Mouse (Mus musculus) forebrain, postnatal 0 days (tissue): Measurements from ENCODE around the gene Slc16a12. TPM values are rescaled to one million over a fixed set of nuclear protein-coding genes. Genes with fewer than 3 reads are reported as not detected.
"Not testable (repeated sequence)": the region's sequence is repeated elsewhere in the genome, so short reads cannot be mapped to it uniquely, and the experiment has no call there.

Source experiments
- ATAC-seq: fragments of 200-750 bp; cut with Nextera tagmentation; 2 replicates; pipeline ENCODE4 v1.8.0; 2017; ENCODE audit warnings: mild to moderate bottlenecking, moderate library complexity
- DNase-seq: peaks from one replicate; pipeline ENCODE4 v3.0.0-alpha.2; 2015
- H3K27ac ChIP-seq: fragments of 300-500 bp; sonication (generic); 2 replicates; pipeline ENCODE4 v1.5.1; 2014; ENCODE audit warnings: low read depth, mild to moderate bottlenecking, antibody characterized with exemption, low read length, moderate library complexity, mixed read lengths
- H3K27me3 ChIP-seq: fragments of 300-500 bp; sonication (generic); 2 replicates; pipeline ENCODE4 v1.6.1; 2014; ENCODE audit warnings: mild to moderate bottlenecking, low read length, mixed read lengths; ENCODE audit not compliant: insufficient read depth
- H3K36me3 ChIP-seq: fragments of 300-500 bp; sonication (generic); 2 replicates; pipeline ENCODE4 v1.6.1; 2014; ENCODE audit warnings: mild to moderate bottlenecking, moderate library complexity; ENCODE audit not compliant: insufficient read depth
- H3K4me1 ChIP-seq: fragments of 300-500 bp; sonication (generic); 2 replicates; pipeline ENCODE4 v1.6.1; 2014; ENCODE audit warnings: antibody characterized with exemption; ENCODE audit not compliant: insufficient read depth
- H3K4me2 ChIP-seq: fragments of 300-500 bp; sonication (generic); 2 replicates; pipeline ENCODE4 v1.6.1; 2014; ENCODE audit warnings: low read depth, mild to moderate bottlenecking, moderate library complexity
- H3K4me3 ChIP-seq: fragments of 300-500 bp; sonication (generic); 2 replicates; pipeline ENCODE4 v1.5.1; 2014; ENCODE audit warnings: low read depth, low read length, mixed read lengths
- H3K9ac ChIP-seq: fragments of 300-500 bp; sonication (generic); 2 replicates; pipeline ENCODE4 v1.6.1; 2014; ENCODE audit warnings: mild to moderate bottlenecking
- H3K9me3 ChIP-seq: fragments of 300-500 bp; sonication (generic); 2 replicates; pipeline ENCODE4 v1.6.1; 2016; ENCODE audit warnings: low read length
- CTCF ChIP-seq: sonication (generic); IDR thresholded peaks from 2 replicates; pipeline ENCODE4 v1.5.1; 2016; ENCODE audit warnings: antibody characterized with exemption, control low read depth, low read depth
- WGBS: fragments of 180-500 bp; shearing (Covaris S2); extraction: QIAGEN DNeasy Blood & Tissue Kit; methylation state at CpG from one replicate; pipeline ENCODE4 v1.1.7; 2014; 5-methylcytosine and 5-hydroxymethylcytosine counted together
- polyA plus RNA-seq: library from polyadenylated mRNA; unstranded; fragments of >200 nt; fragmentation: Nextera tagmentation; extraction: Ambion mirVana; gene quantifications from 2 replicates; pipeline ENCODE4 v1.2.1, GENCODE M21; 2015
- total RNA-seq: library from RNA; depleted of rRNA; stranded (reverse); fragments of >200 nt; gene quantifications from 2 replicates; pipeline ENCODE4 v1.2.3, GENCODE M21; 2014

The Slc16a12 gene
- total and polyA plus RNA-seq, 2 experiments from 2014 or later = 2.8 to 3.1 TPM

DNA sequence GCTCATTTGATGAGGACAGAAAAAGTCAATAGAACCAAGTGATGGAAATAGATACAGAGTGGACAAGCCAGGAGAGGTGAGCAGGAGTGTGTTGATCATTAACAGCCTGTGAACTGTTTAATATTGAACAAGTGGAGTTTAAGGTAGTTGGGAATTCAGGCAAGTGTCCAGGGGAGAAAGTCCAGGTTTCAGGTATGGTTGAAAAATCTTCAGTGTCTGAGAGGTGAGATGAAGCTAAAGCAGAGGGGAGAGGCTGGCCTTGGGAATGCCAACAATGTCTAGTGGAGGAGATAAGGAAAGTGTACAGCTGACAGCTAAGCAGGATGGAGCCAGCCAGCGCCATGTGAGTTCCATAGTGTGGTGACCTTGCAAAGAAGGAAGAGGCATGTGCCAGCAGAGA is 11.7 kb upstream of the Slc16a12 start:
- H3K27ac ChIP-seq = no peak overlapping the region
- no peaks in the 10 kb centered on the region for H3K27me3 ChIP-seq
- no peaks in the 10 kb centered on the region for H3K36me3 ChIP-seq
- ATAC-seq (no peak), DNase-seq (no peak)
- TF ChIP-seq CTCF = no peak
- 89% methylated on average over 1 of the region's 1 CpGs for WGBS
- H3K9ac ChIP-seq = no peak overlapping the region
- H3K4me1 ChIP-seq = no peaks in the 10 kb centered on the region
- no peak overlapping the region for H3K4me2 ChIP-seq
- H3K4me3 ChIP-seq = no peak overlapping the region
- no peaks in the 10 kb centered on the region for H3K9me3 ChIP-seq

DNA sequence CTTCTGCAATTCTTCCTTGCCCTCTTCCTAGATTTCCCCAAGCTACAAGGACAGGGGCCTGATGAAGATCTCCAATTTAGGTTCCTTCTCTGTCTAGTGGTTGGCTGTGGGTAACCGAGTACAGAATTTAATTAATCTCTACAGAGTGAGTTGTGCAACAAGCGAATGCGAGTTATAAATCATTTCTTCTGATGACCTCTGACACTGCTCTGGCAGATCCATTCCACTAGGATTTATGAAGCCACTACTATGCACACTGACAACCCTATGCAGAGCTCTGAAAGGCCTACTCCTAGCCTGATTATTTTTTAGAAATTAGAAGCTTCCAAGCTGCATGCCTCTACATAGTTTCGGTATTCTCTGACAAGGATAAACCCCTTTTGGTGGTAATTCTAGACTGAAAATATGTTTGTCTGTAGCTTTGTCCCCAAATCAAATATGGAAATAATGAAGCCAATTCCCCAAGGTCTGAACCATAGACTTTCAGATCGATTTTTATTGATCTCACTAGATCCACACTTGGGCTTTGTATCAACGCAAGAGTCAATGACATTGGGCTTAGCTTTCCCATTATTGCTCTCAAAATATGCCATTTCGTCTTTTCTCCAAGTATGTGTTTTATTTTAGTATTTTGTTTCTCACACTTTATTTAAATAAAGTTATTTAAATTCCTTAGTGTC is 9.6 kb upstream of the Slc16a12 start:
- Histone ChIP-seq H3K9me3 (no peaks in the 10 kb centered on the region), H3K27me3 (no peaks in the 10 kb centered on the region), H3K27ac (no peak overlapping the region), H3K4me2 (no peak overlapping the region), H3K4me3 (no peak overlapping the region), H3K9ac (no peak overlapping the region), H3K4me1 (no peaks in the 10 kb centered on the region), H3K36me3 (no peaks in the 10 kb centered on the region)
- no peak for TF ChIP-seq CTCF
- 94% methylated on average over 7 of the region's 7 CpGs for WGBS
- no peak for ATAC-seq
- no peak for DNase-seq

DNA sequence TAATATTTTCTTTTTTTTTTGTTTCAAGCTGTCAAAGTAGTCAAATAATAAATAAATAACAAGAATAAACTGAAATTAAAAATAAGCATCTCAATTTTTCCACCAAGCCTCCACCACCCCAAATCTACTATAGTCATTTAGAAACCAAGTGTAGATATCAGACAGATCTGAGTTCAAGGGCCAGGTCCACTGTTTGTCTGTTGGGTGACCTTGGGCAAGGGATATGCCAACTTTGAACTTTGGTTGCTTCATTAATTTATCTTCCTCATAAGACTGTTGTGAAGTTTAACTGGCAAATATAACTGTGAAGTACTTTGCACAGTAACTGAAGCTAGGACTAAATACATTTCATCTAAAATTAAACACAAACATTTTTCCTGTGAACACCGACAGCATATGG is 8.6 kb upstream of the Slc16a12 start:
- no peaks in the 10 kb centered on the region for H3K36me3 ChIP-seq
- 83% methylated on average over 1 of the region's 1 CpGs for WGBS
- no peak overlapping the region for H3K4me3 ChIP-seq
- no peak for TF ChIP-seq CTCF
- no peaks in the 10 kb centered on the region for H3K4me1 ChIP-seq
- no peak overlapping the region for H3K9ac ChIP-seq
- H3K9me3 ChIP-seq = no peaks in the 10 kb centered on the region
- ATAC-seq = no peak
- DNase-seq = no peak
- no peak overlapping the region for H3K27ac ChIP-seq
- no peaks in the 10 kb centered on the region for H3K27me3 ChIP-seq
- no peak overlapping the region for H3K4me2 ChIP-seq

DNA sequence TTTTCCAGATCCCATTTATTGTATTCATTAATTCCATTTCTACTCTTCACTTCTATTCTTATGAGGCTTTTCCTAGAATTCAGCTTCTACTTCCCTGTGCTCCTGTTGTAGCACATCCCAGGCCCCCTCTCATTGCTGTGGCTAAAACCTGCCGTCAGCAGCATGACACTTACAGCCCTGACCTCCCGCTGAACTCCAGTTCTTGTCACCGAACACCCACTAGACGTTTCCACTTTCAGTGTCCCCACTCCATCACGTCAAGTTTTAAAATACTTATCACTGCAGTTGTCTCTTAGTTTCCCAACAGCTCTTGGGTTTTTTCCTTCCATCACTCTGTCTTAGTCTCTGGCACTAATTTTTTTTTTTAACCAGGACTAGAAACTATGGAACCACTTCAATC is 6.2 kb upstream of the Slc16a12 start:
- Histone ChIP-seq H3K4me1 (no peaks in the 10 kb centered on the region), H3K36me3 (no peaks in the 10 kb centered on the region)
- TF ChIP-seq CTCF = no peak

DNA sequence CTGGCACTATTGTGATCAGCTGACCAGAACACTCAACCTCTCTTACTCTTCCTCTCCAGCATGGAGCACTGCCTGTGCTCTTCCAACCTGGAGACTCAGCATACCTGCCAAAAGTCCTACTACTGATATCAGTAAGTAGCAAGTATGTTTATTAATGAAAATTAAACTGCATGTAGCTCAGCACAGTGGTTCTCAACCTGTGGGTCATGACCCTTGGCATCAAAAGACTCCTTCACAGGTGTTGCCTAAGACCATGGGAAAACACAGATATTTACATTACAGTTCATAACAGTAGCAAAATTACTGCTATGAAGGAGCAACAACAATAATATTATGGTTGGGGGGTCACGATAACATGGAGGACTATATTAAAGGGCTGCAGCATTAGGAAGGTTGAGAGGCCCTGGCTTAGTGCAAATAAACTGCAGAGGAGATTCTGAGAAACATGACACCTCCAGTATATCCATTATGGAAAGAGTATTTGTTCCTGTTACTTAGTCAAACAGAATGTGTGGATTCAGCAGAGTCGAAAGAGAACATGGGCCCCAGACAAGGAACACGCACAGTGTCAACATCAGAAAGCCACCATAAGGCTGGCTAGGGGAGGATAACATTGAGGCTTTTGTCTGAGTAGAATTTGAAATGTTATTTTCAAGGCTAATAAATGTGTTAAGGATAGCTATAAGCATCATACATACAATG is 5.5 kb upstream of the Slc16a12 start:
- 0 out of 2 replicates have a peak, but pooled peaks cover 2% of the 10 kb centered on the region for H3K27me3 ChIP-seq
- no peak for DNase-seq
- TF ChIP-seq CTCF = no peak
- H3K36me3 ChIP-seq = no peaks in the 10 kb centered on the region
- H3K4me3 ChIP-seq = no peak overlapping the region
- H3K4me1 ChIP-seq = no peaks in the 10 kb centered on the region
- no peak overlapping the region for H3K9ac ChIP-seq
- ATAC-seq = no peak
- no peak overlapping the region for H3K4me2 ChIP-seq
- H3K9me3 ChIP-seq = no peaks in the 10 kb centered on the region
- no peak overlapping the region for H3K27ac ChIP-seq
- 91% methylated on average over 3 of the region's 3 CpGs for WGBS

More for the DNA sequence above, 6.2 kb upstream of the Slc16a12 start:
- Histone ChIP-seq H3K9me3 (no peaks in the 10 kb centered on the region), H3K4me2 (no peak overlapping the region), H3K4me3 (no peak overlapping the region), H3K27me3 (no peaks in the 10 kb centered on the region), H3K27ac (no peak overlapping the region), H3K9ac (no peak overlapping the region)
- WGBS = 74% methylated on average over 5 of the region's 5 CpGs
- no peak for ATAC-seq
- DNase-seq = no peak

DNA sequence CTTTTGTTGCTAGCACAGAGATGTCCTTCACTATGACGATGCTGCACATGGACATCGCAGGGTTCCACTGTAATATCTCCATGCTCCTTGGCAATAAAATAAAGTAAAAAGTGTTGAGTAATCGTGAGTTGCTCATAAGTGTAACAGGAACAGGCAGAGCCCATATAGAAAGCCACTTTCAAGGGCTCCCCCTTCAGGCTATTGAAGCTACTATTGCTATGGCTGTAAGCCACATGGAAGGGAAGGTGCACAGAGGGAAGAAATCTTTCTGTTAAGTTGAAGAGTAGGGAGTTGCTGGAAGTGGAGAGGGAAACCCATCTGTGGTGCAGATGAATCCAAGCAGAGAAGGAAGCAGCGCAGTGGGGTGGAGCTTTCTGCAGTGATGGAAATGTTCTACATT is 4.1 kb upstream of the Slc16a12 start:
- Histone ChIP-seq H3K27ac (no peak overlapping the region), H3K9ac (no peak overlapping the region), H3K27me3 (peaks cover 10% of the 10 kb centered on the region; the same call in 1 of the 2 replicates), H3K9me3 (no peaks in the 10 kb centered on the region), H3K4me3 (no peak overlapping the region), H3K36me3 (no peaks in the 10 kb centered on the region), H3K4me1 (peaks cover 4% of the 10 kb centered on the region; the same call in 1 of the 2 replicates), H3K4me2 (no peak overlapping the region)
- 78% methylated on average over 4 of the region's 4 CpGs for WGBS
- ATAC-seq (peak; percentile 23; the same call in 1 of the 2 replicates), DNase-seq (peak; percentile 5)
- TF ChIP-seq CTCF = peak; percentile 30

DNA sequence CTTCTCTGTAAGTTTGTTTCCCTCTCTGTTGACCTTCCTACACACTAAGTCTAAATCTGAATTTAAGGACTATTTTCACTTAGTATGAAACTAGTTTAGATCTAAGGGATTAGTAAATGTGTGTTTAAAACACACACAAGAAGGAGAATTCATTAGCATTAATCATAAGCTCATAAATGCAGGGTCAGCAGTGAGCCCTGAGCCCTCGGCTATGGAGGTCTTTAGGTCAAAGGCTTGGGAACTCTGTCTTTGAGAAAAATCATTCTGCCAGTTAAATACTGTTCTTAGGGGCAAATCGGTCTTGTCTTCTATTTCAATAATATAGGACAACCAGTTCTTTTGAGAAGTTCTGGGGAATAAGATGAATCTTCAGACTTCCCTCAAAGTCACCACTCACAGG is 1.9 kb upstream of the Slc16a12 start:
- H3K4me2 ChIP-seq = no peak overlapping the region
- DNase-seq = no peak
- H3K9me3 ChIP-seq = no peaks in the 10 kb centered on the region
- no peaks in the 10 kb centered on the region for H3K36me3 ChIP-seq
- peaks cover 4% of the 10 kb centered on the region; the same call in 1 of the 2 replicates for H3K4me1 ChIP-seq
- H3K27me3 ChIP-seq = peaks cover 12% of the 10 kb centered on the region; the same call in 1 of the 2 replicates
- 72% methylated on average over 2 of the region's 2 CpGs for WGBS
- no peak for ATAC-seq
- TF ChIP-seq CTCF = no peak
- H3K9ac ChIP-seq = no peak overlapping the region
- H3K4me3 ChIP-seq = no peak overlapping the region
- H3K27ac ChIP-seq = no peak overlapping the region

DNA sequence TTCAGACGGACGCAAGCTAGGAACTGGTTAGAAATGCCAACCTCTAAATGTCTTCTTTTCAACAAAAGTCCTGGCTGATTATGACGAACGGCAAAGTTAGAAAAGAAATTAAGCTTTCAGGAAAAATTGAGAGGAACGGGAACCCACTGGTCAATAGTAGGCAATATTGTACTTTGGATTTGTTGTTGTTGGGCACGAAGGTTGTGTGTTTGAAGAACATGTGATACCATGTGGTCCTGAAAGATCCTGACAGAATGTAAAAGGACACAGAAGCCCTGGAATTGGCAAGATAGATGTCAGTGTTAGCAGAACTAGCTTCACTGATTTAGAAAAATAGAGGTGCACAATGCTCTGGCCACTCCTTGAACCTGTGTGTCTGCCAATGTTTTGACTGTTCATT is 880 bp upstream of the Slc16a12 start:
- H3K27ac ChIP-seq, DNase-seq, H3K9ac ChIP-seq, H3K4me2 ChIP-seq, H3K36me3 ChIP-seq, H3K4me3 ChIP-seq, H3K9me3 ChIP-seq, ATAC-seq, H3K4me1 ChIP-seq: not testable (repeated sequence)
- H3K27me3 ChIP-seq = peaks cover 12% of the 10 kb centered on the region; the same call in 1 of the 2 replicates
- 92% methylated on average over 6 of the region's 6 CpGs for WGBS
